Mouse (Mus musculus): ENCODE measurements around the gene Topors. TPM values are rescaled to one million over a fixed set of nuclear protein-coding genes. Genes with fewer than 3 reads are reported as not detected.

Gene Topors
- polyA plus RNA-seq (2015; fragmentation: Nextera tagmentation; extraction: Ambion mirVana), result 15.0 and 16.9 TPM in 2 replicates

GRCm38 (mm10) chr4:40269430-40270032, at the start of gene Topors, which contains the start of gene Smim27:
Topors (minus strand) TSS chr4:40269850.
Smim27 (plus strand) TSS chr4:40269579.

GRCm38 (mm10) chr4:40279276-40279900, 9.7 kb upstream of the Topors start, which contains the start of gene Ndufb6:
Ndufb6 (minus strand) TSS chr4:40279421.

GRCm38 (mm10) chr4:40239409-40240271, 30.0 kb downstream of the Topors start, which contains the start of gene Ddx58:
Ddx58 (minus strand) TSS chr4:40239828.

Other genes starting within 250 kb of the Topors start
- gene Aco1, start 126.8 kb downstream of the Topors start, polyA plus RNA-seq (2015; fragmentation: Nextera tagmentation; extraction: Ambion mirVana), result 21.7 and 22.5 TPM in 2 replicates
- gene Ddx58, start 30.0 kb downstream of the Topors start, polyA plus RNA-seq (2015; fragmentation: Nextera tagmentation; extraction: Ambion mirVana), result 6.9 and 11.6 TPM in 2 replicates
- 36.4 and 38.4 TPM in 2 replicates for gene Smim27, start 271 bp downstream of the Topors start, polyA plus RNA-seq (2015; fragmentation: Nextera tagmentation; extraction: Ambion mirVana)
- gene Ndufb6, start 9.6 kb upstream of the Topors start, polyA plus RNA-seq (2015; fragmentation: Nextera tagmentation; extraction: Ambion mirVana), result 196 and 206 TPM in 2 replicates
- 0.31 and 0.45 TPM in 2 replicates for gene Tmem215, start 202.3 kb upstream of the Topors start, polyA plus RNA-seq (2015; fragmentation: Nextera tagmentation; extraction: Ambion mirVana)

Measured in spleen, postnatal 0 days (tissue).